Mouse (Mus musculus) midbrain, postnatal 0 days (tissue): ENCODE measurements around the gene Pkp3. TPM values are rescaled to one million over a fixed set of nuclear protein-coding genes. Genes with fewer than 3 reads are reported as not detected.

Source experiments
- ATAC-seq: fragments of 200-750 bp; cut with Nextera tagmentation; 2 replicates; pipeline ENCODE4 v1.8.0; 2017; ENCODE audit warnings: moderate number of reproducible peaks, mild to moderate bottlenecking, moderate TSS enrichment, moderate library complexity; ENCODE audit not compliant: low FRiP score
- DNase-seq: peaks from one replicate; pipeline ENCODE4 v3.0.0-alpha.2; 2015; ENCODE audit warnings: low spot score
- H3K27ac ChIP-seq: fragments of 300-500 bp; sonication (generic); 2 replicates; pipeline ENCODE4 v1.5.1; 2014; ENCODE audit warnings: low read depth, mild to moderate bottlenecking, low read length, mixed read lengths
- H3K27me3 ChIP-seq: fragments of 300-500 bp; sonication (generic); 2 replicates; pipeline ENCODE4 v1.6.1; 2014; ENCODE audit warnings: low read length, control low read depth, mixed read lengths; ENCODE audit not compliant: insufficient read depth
- H3K36me3 ChIP-seq: fragments of 300-500 bp; sonication (generic); 2 replicates; pipeline ENCODE4 v1.6.1; 2014; ENCODE audit warnings: low read length, control low read depth, mixed read lengths; ENCODE audit not compliant: insufficient read depth
- H3K4me1 ChIP-seq: fragments of 300-500 bp; sonication (generic); 2 replicates; pipeline ENCODE4 v1.6.1; 2014; ENCODE audit warnings: mild to moderate bottlenecking, control low read depth, antibody characterized with exemption, low read length, mixed read lengths; ENCODE audit not compliant: insufficient read depth
- H3K4me2 ChIP-seq: fragments of 300-500 bp; sonication (generic); 2 replicates; pipeline ENCODE4 v1.6.1; 2014; ENCODE audit warnings: low read depth, mild to moderate bottlenecking, low read length, mixed read lengths; ENCODE audit not compliant: poor library complexity, severe bottlenecking
- H3K4me3 ChIP-seq: fragments of 300-500 bp; sonication (generic); 2 replicates; pipeline ENCODE4 v1.5.1; 2014; ENCODE audit warnings: low read depth, mild to moderate bottlenecking, low read length, moderate library complexity
- H3K9ac ChIP-seq: fragments of 300-500 bp; sonication (generic); replicated peaks from 2 replicates; pipeline ENCODE4 v1.6.1; 2014; ENCODE audit warnings: mild to moderate bottlenecking, low read length, moderate library complexity, mixed read lengths; ENCODE audit not compliant: poor library complexity, severe bottlenecking
- H3K9me3 ChIP-seq: fragments of 300-500 bp; sonication (generic); 2 replicates; pipeline ENCODE4 v1.6.1; 2016; ENCODE audit warnings: low read length, control low read depth
- CTCF ChIP-seq: IDR thresholded peaks from 2 replicates; pipeline ENCODE4 v1.5.1; 2016; ENCODE audit warnings: antibody characterized with exemption, mild to moderate bottlenecking
- WGBS: fragments of 180-500 bp; shearing (Covaris S2); extraction: QIAGEN DNeasy Blood & Tissue Kit; methylation state at CpG from one replicate; pipeline ENCODE4 v1.1.7; 2014; 5-methylcytosine and 5-hydroxymethylcytosine counted together
- polyA plus RNA-seq: library from polyadenylated mRNA; unstranded; fragments of >200 nt; fragmentation: Nextera tagmentation; extraction: Ambion mirVana; gene quantifications from 2 replicates; pipeline ENCODE4 v1.2.1, GENCODE M21; 2015
- total RNA-seq: library from RNA; depleted of rRNA; stranded (reverse); fragments of >200 nt; gene quantifications from 2 replicates; pipeline ENCODE4 v1.2.3, GENCODE M21; 2014

Gene Pkp3
- total and polyA plus RNA-seq, 2 experiments from 2014 or later: 0.49 TPM; not detected in 1

GRCm38 (mm10) chr7:141094487-141095205 lies 16.6 kb downstream of the Pkp3 start:
- DNase-seq (no peak), ATAC-seq (no peak)
- Histone ChIP-seq H3K4me3 (no peak overlapping the region), H3K9ac (no peak overlapping the region), H3K27me3 (peaks cover 20% of the 10 kb centered on the region), H3K4me2 (no peak overlapping the region), H3K9me3 (no peaks in the 10 kb centered on the region), H3K27ac (no peak overlapping the region), H3K4me1 (no peaks in the 10 kb centered on the region), H3K36me3 (no peaks in the 10 kb centered on the region)
- 73% methylated on average over 15 of the region's 15 CpGs for WGBS
- no peak for TF ChIP-seq CTCF

GRCm38 (mm10) chr7:141096021-141096420 lies 18.0 kb downstream of the Pkp3 start:
- no peak overlapping the region for H3K27ac ChIP-seq
- no peak overlapping the region for H3K4me2 ChIP-seq
- no peaks in the 10 kb centered on the region for H3K36me3 ChIP-seq
- ATAC-seq (no peak), DNase-seq (no peak)
- H3K9me3 ChIP-seq: no peaks in the 10 kb centered on the region
- 86% methylated on average over 6 of the region's 6 CpGs for WGBS
- TF ChIP-seq CTCF: no peak
- H3K9ac ChIP-seq: no peak overlapping the region
- peaks cover 23% of the 10 kb centered on the region for H3K27me3 ChIP-seq
- no peak overlapping the region for H3K4me3 ChIP-seq
- H3K4me1 ChIP-seq: no peaks in the 10 kb centered on the region

GRCm38 (mm10) chr7:141096649-141097056 lies 18.6 kb downstream of the Pkp3 start:
- Histone ChIP-seq H3K9me3 (no peaks in the 10 kb centered on the region), H3K4me3 (no peak overlapping the region), H3K4me2 (no peak overlapping the region), H3K27ac (no peak overlapping the region), H3K36me3 (no peaks in the 10 kb centered on the region), H3K27me3 (peaks cover 30% of the 10 kb centered on the region), H3K9ac (no peak overlapping the region), H3K4me1 (no peaks in the 10 kb centered on the region)
- WGBS: 42% methylated on average over 6 of the region's 6 CpGs
- no peak for TF ChIP-seq CTCF
- no peak for ATAC-seq
- DNase-seq: no peak

- TF ChIP-seq CTCF: no peak
- no peak overlapping the region for H3K9ac ChIP-seq
These were observed 19.2 kb downstream of the Pkp3 start for GRCm38 (mm10) chr7:141097177-141097576.

GRCm38 (mm10) chr7:141099911-141100691 lies 22.1 kb downstream of the Pkp3 start, which contains the start of gene Sigirr:
TSS of gene Sigirr (minus strand) at chr7:141100572.
- Histone ChIP-seq H3K9ac (peak within 1 kb of the TSS; percentile 46), H3K4me3 (peak within 1 kb of the TSS; percentile 45), H3K27ac (no peak within 1 kb of the TSS), H3K4me2 (peak within 1 kb of the TSS; percentile 76), H3K27me3 (peaks cover 28% of the 10 kb centered on the region), H3K4me1 (no peaks in the 10 kb centered on the region), H3K9me3 (no peaks in the 10 kb centered on the region), H3K36me3 (no peaks in the 10 kb centered on the region)
- ATAC-seq (peak; percentile 62; the same call in 1 of the 2 replicates), DNase-seq (peak; percentile 64)
- TF ChIP-seq CTCF: no peak
- WGBS: 1% methylated on average over 56 of the region's 56 CpGs

More at GRCm38 (mm10) chr7:141097177-141097576, 19.2 kb downstream of the Pkp3 start:
- H3K4me2 ChIP-seq: no peak overlapping the region
- no peak for DNase-seq
- peaks cover 34% of the 10 kb centered on the region for H3K27me3 ChIP-seq
- H3K27ac ChIP-seq: no peak overlapping the region
- H3K36me3 ChIP-seq: no peaks in the 10 kb centered on the region
- H3K9me3 ChIP-seq: no peaks in the 10 kb centered on the region
- H3K4me1 ChIP-seq: no peaks in the 10 kb centered on the region
- no peak overlapping the region for H3K4me3 ChIP-seq
- 89% methylated on average over 5 of the region's 5 CpGs for WGBS
- no peak for ATAC-seq

GRCm38 (mm10) chr7:141103161-141103560 lies 25.1 kb downstream of the Pkp3 start:
- no peak overlapping the region for H3K4me2 ChIP-seq
- H3K27ac ChIP-seq: no peak overlapping the region
- 80% methylated on average over 3 of the region's 3 CpGs for WGBS
- TF ChIP-seq CTCF: no peak
- H3K9ac ChIP-seq: no peak overlapping the region
- DNase-seq (no peak), ATAC-seq (no peak)
- no peaks in the 10 kb centered on the region for H3K36me3 ChIP-seq
- H3K27me3 ChIP-seq: peaks cover 28% of the 10 kb centered on the region
- no peaks in the 10 kb centered on the region for H3K9me3 ChIP-seq
- no peaks in the 10 kb centered on the region for H3K4me1 ChIP-seq
- no peak overlapping the region for H3K4me3 ChIP-seq
